Mouse (Mus musculus) heart, adult 2 months (tissue): ENCODE measurements around the gene Mfsd10. TPM values are rescaled to one million over a fixed set of nuclear protein-coding genes. Genes with fewer than 3 reads are reported as not detected.

ENCODE experiments used
- DNase-seq, 2 experiments: peaks; one replicate each; pipeline ENCODE4 v3.0.0; 2021
- H3K27ac ChIP-seq: fragments of 200-600 bp; 2 replicates; pipeline ENCODE4 v1.8.1; 2022
- H3K27me3 ChIP-seq: fragments of 200-500 bp; 2 replicates; pipeline ENCODE4 v1.6.1; 2012; ENCODE audit warnings: mild to moderate bottlenecking, low read length, inconsistent platforms, mixed read lengths; ENCODE audit not compliant: control insufficient read depth, insufficient read depth
- H3K36me3 ChIP-seq: fragments of 200-500 bp; 2 replicates; pipeline ENCODE4 v1.6.1; 2012; ENCODE audit warnings: low read length, inconsistent platforms; ENCODE audit not compliant: control insufficient read depth, insufficient read depth
- H3K4me1 ChIP-seq: fragments of 200-500 bp; 2 replicates; pipeline ENCODE4 v1.6.1; 2011; ENCODE audit warnings: low read length; ENCODE audit not compliant: control insufficient read depth, insufficient read depth
- H3K4me3 ChIP-seq: fragments of 200-600 bp; 2 replicates; pipeline ENCODE4 v1.8.1; 2022
- H3K79me2 ChIP-seq: fragments of 200-500 bp; replicated peaks from 2 replicates; pipeline ENCODE4 v1.6.1; 2012; ENCODE audit warnings: mild to moderate bottlenecking, inconsistent platforms, low read length, moderate library complexity, mixed read lengths; ENCODE audit not compliant: control insufficient read depth, insufficient read depth
- H3K9ac ChIP-seq: fragments of 200-500 bp; 2 replicates; pipeline ENCODE4 v1.6.1; 2012; ENCODE audit warnings: low read depth, mild to moderate bottlenecking, control low read depth, inconsistent platforms, low read length, mixed read lengths
- CTCF ChIP-seq: fragments of 200-600 bp; IDR thresholded peaks from 2 replicates; pipeline ENCODE4 v1.8.1; 2022; ENCODE audit warnings: antibody characterized with exemption, mild to moderate bottlenecking, moderate library complexity
- EP300 ChIP-seq: fragments of 200-500 bp; IDR thresholded peaks from 2 replicates; pipeline ENCODE4 v1.6.1; 2011; ENCODE audit warnings: low read depth, low read length, control low read depth; ENCODE audit not compliant: insufficient read depth
- POLR2A ChIP-seq: fragments of 200-500 bp; IDR thresholded peaks from 2 replicates; pipeline ENCODE4 v1.6.1; 2011; ENCODE audit warnings: mild to moderate bottlenecking, low read depth, low read length, control low read depth; ENCODE audit not compliant: insufficient read depth
- WGBS: fragments of 180-500 bp; shearing (Covaris S2); methylation state at CpG from one replicate; pipeline ENCODE4 v1.1.7; 2018; 5-methylcytosine and 5-hydroxymethylcytosine counted together
- intact Hi-C: fragments of 180-260 bp; cut with DNase I; formaldehyde crosslinking; loops from one replicate; pipeline ENCODE4 v1.15.1; 2025
- polyA plus RNA-seq: library from polyadenylated mRNA; depleted of rRNA; stranded (reverse); fragments of >200 nt; gene quantifications from 2 replicates; pipeline ENCODE4 v1.2.3, GENCODE M21; 2012
- total RNA-seq, 2 experiments: library from RNA; stranded (reverse); gene quantifications; 2 replicates each; pipeline ENCODE4 v1.2.3; 2021

The Mfsd10 gene
- total and polyA plus RNA-seq, 3 experiments, result 9.8 to 43.3 (median 9.9) TPM

- Histone ChIP-seq H3K4me1 (no peaks in the 10 kb centered on the region; the same call in 1 of the 2 replicates), H3K9ac (no peak overlapping the region), H3K36me3 (no peaks in the 10 kb centered on the region), H3K79me2 (no peaks in the 10 kb centered on the region), H3K27me3 (no peaks in the 10 kb centered on the region), H3K27ac (no peak overlapping the region), H3K4me3 (no peak overlapping the region)
- intact Hi-C loops, result loop anchor here (1.0 to 10.0 kb wide), 2 partner anchors 100 to 553 kb away; no protein-coding TSS in a partner anchor
- TF ChIP-seq POLR2A (no peak), CTCF (peak; percentile 78)
- WGBS, result 53% methylated on average over 4 of the region's 4 CpGs
- peak; percentile 49 to 70 for DNase-seq
Observed at GRCm38 (mm10) chr5:34647581-34647980, 10.6 kb upstream of the Mfsd10 start.

- H3K27me3 ChIP-seq, result no peaks in the 10 kb centered on the region
- TF ChIP-seq EP300 (no peak), CTCF (peak; percentile 78)
- no peaks in the 10 kb centered on the region for H3K36me3 ChIP-seq
- H3K79me2 ChIP-seq, result no peaks in the 10 kb centered on the region
- 62% methylated on average over 5 of the region's 5 CpGs for WGBS
- no peak overlapping the region for H3K4me3 ChIP-seq
- H3K9ac ChIP-seq, result no peak overlapping the region
- DNase-seq, result peak in 1 of 2 experiments; percentile 44
- H3K4me1 ChIP-seq, result no peaks in the 10 kb centered on the region; the same call in 1 of the 2 replicates
- no peak overlapping the region for H3K27ac ChIP-seq
- intact Hi-C loops, result loop anchor here (5.0 to 10.0 kb wide), 2 partner anchors 431 to 548 kb away; no protein-coding TSS in a partner anchor
Observed at GRCm38 (mm10) chr5:34642932-34643331, 5.9 kb upstream of the Mfsd10 start.

- peaks cover 1% of the 10 kb centered on the region; the same call in 1 of the 2 replicates for H3K4me1 ChIP-seq
- intact Hi-C loops, result loop anchor here (5.0 to 10.0 kb wide), 2 partner anchors 430 to 547 kb away; no protein-coding TSS in a partner anchor
- H3K27me3 ChIP-seq, result no peaks in the 10 kb centered on the region
- no peak overlapping the region for H3K9ac ChIP-seq
- TF ChIP-seq EP300 (no peak), CTCF (no peak), POLR2A (no peak)
- H3K79me2 ChIP-seq, result no peaks in the 10 kb centered on the region
- H3K4me3 ChIP-seq, result no peak overlapping the region
- no peak overlapping the region for H3K27ac ChIP-seq
- WGBS, result 80% methylated on average over 3 of the region's 3 CpGs
- H3K36me3 ChIP-seq, result no peaks in the 10 kb centered on the region
- no peak for DNase-seq
Observed at GRCm38 (mm10) chr5:34641991-34642390, 5.0 kb upstream of the Mfsd10 start.

GRCm38 (mm10) chr5:34637591-34638156, 662 bp upstream of the Mfsd10 start:
- Histone ChIP-seq H3K4me3 (no peak overlapping the region), H3K27ac (no peak overlapping the region), H3K9ac (no peak overlapping the region), H3K79me2 (no peaks in the 10 kb centered on the region), H3K36me3 (no peaks in the 10 kb centered on the region), H3K27me3 (no peaks in the 10 kb centered on the region), H3K4me1 (peaks cover 1% of the 10 kb centered on the region; the same call in 1 of the 2 replicates)
- TF ChIP-seq EP300 (no peak), POLR2A (no peak), CTCF (no peak)
- no peak for DNase-seq
- intact Hi-C loops, result loop anchor here (2.0 to 10.0 kb wide), 5 partner anchors 23 to 263 kb away; partner anchors contain the start of genes Grk4 and Nop14
- 52% methylated on average over 7 of the region's 7 CpGs for WGBS

GRCm38 (mm10) chr5:34635665-34636192, 1.3 kb downstream of the Mfsd10 start:
- Histone ChIP-seq H3K9ac (no peak overlapping the region), H3K27ac (no peak overlapping the region), H3K4me1 (peaks cover 1% of the 10 kb centered on the region; the same call in 1 of the 2 replicates), H3K4me3 (no peak overlapping the region), H3K36me3 (no peaks in the 10 kb centered on the region), H3K27me3 (no peaks in the 10 kb centered on the region), H3K79me2 (no peaks in the 10 kb centered on the region)
- no peak for DNase-seq
- TF ChIP-seq CTCF (no peak), POLR2A (no peak), EP300 (no peak)
- intact Hi-C loops, result loop anchor here (2.0 to 10.0 kb wide), 5 partner anchors 25 to 261 kb away; partner anchors contain the start of genes Grk4 and Nop14
- 61% methylated on average over 10 of the region's 10 CpGs for WGBS

- intact Hi-C loops, result loop anchor here (10.0 kb wide), 1 partner anchor 260 kb away; no protein-coding TSS in a partner anchor
- Histone ChIP-seq H3K4me3 (no peak overlapping the region), H3K36me3 (no peaks in the 10 kb centered on the region), H3K9ac (no peak overlapping the region), H3K27me3 (no peaks in the 10 kb centered on the region), H3K79me2 (no peaks in the 10 kb centered on the region), H3K4me1 (peaks cover 1% of the 10 kb centered on the region; the same call in 1 of the 2 replicates), H3K27ac (no peak overlapping the region)
- 77% methylated on average over 13 of the region's 13 CpGs for whole genome bisulfite sequencing
- TF ChIP-seq POLR2A, result no peak
- no peak for TF ChIP-seq EP300
- TF ChIP-seq CTCF, result no peak
- no peak for DNase-seq
Observed at GRCm38 (mm10) chr5:34634746-34635400, 2.1 kb downstream of the Mfsd10 start.
